Mouse (Mus musculus) right cerebral cortex, postnatal 10 days (tissue): ENCODE data around the gene Chd6.

ENCODE experiments used
- DNase-seq, 2 experiments: peaks; one replicate each; pipeline ENCODE4 v3.0.0; 2021; ENCODE audit warnings: low spot score in 2 of 2

Gene Chd6

GRCm38 (mm10) chr2:161108933-161109371 lies at the start of gene Chd6:
Gene Chd6 (minus strand): TSS chr2:161109075.
- DNase-seq = peak; percentile 100

GRCm38 (mm10) chr2:161150004-161150842 lies 41.3 kb upstream of the Chd6 start:
- DNase-seq = no peak

GRCm38 (mm10) chr2:161148428-161149020 lies 39.6 kb upstream of the Chd6 start:
- DNase-seq = no peak

GRCm38 (mm10) chr2:161147656-161148427 lies 39.0 kb upstream of the Chd6 start:
- DNase-seq = peak; percentile 62 to 85

DNA sequence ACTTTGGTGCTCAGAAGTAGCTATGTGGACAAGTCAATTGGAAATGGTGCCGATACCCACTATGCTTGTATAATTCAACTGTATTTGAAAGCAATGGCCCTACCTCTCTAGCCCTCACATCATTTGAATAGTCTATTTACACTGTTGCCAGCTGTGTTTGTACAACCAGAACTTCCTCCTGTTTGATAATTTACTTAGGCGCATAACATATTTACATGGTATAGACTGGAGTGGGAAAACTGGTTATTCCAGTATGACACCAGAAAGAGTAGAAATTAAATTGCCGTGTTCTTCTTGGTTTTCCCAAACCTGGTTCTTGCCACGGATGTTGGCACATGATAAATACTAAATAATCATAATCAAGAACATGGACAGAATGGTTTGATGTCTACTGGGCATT lies 35.9 kb upstream of the Chd6 start:
- no peak for DNase-seq

DNA sequence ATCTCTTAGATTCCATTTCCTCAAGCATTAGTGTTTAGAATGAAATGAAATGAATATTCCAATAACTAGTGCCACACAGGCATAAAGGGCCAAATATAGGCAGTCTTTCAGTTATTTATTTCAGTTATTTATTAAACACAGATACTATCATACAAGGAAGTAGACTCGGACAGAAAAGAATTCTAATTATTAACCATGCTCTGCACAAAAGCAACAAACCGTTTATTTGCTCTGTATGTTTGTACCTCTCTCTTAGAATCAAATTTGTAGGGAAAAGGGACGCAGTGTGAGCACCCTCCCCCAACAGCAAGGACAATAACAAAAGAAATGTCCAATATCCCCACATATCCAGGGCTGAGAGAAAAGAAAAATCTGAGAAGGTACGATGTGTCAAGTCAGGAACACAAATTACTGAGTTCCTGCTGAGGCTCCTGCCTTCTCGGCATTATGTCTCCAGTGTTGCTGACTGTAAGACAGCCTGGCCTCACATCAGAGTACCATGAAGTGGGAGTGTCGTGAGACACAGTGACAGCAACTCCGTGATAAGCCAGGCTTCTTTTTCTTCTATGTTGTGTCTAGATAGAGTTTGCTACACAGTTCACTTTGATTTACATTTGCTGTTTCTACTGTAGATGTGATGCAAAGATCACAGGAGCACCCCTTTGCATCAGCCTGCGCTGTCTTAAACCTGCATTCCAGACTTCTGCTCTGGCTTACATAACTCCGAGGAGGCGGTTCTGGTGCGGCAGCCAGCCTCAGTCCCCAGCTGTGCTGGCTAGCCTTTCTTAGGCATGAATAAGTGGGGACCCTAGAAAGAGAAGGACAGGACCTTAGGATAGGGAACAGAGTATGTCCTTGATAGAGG lies 30.0 kb upstream of the Chd6 start:
- no peak for DNase-seq

DNA sequence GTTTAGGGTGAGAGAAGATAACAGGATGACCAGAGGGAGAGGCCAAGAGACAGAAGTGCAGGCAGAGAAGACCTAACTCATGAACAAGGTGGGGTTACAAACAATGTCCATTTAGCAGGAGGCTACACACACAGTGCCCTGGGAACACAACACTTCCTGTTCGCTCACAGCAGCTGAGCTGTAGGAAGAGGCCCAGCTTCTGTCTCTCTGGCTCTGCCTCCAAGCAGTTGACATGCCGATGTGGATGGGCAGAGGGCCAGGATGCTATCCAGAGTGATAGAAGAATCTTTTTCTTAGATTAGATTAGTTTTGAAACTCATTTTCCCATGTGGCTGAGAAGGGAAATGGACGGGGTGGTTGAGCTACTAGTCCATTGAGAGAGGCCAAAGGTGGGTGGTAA lies 28.1 kb upstream of the Chd6 start:
- DNase-seq = no peak

GRCm38 (mm10) chr2:161128367-161129111 lies 19.7 kb upstream of the Chd6 start:
- peak; percentile 75 to 82 for DNase-seq

GRCm38 (mm10) chr2:161112011-161112410 lies 3.1 kb upstream of the Chd6 start:
- DNase-seq = no peak

GRCm38 (mm10) chr2:161109398-161109821 lies 535 bp upstream of the Chd6 start:
- no peak for DNase-seq

GRCm38 (mm10) chr2:161108085-161108927 lies 569 bp downstream of the Chd6 start:
- DNase-seq = peak; percentile 52 to 67

DNA sequence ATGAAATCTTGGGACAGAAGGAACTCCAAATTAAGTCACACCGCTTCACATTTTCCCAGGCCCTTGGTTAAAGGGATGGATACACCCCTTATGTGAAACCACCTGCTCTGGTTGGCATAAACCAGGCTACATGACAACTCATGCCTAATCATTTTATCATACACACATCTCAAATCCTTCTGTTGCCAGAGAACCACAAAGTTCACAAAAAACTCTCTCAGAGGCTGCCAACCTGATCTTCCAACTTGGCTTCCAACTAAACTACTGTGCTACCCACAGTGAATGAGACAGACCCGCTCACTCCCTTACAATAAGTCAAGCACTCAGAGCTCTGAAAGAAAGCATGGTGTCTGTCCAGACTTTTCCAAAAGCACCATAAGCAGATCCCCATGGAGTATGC lies 1.6 kb downstream of the Chd6 start:
- DNase-seq = no peak

GRCm38 (mm10) chr2:161103769-161104168 lies 5.1 kb downstream of the Chd6 start:
- no peak for DNase-seq

DNA sequence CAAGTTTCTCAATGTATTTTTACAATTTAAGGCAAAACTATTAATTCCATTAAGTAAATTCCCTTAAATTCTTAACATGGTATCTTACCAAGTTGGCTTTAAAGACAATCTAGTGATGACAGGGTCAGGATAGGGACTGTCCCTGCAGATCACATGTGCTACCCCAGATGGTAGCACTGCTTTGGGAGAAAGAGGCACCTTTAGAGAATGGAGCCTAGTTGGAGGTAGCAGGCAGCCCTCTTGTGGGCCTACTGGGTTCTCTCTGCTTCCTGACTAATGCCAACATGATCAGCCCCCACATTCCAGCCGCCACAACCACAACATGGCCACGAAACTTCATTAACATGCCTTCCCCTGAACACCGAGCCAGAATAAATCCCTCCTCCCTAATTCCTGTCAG lies 6.8 kb downstream of the Chd6 start:
- no peak for DNase-seq

DNA sequence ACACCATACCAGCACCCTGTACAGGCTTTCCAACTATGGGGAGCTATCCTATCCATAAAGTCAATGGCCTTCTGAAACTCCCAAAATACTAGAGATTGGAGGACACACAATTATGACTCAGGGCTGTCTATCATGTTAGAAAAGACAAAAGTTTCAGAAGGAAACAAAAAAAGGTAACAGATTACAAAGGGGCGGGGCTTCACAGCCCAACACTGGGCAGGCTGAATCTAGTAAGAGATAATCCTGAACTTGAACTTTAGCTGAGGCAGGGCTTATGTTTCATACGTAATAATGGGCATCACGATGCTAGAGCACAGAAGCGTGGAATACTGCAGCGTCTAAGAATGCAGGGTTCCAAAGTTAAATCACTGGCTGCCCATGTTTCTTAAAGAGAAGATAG lies 11.1 kb downstream of the Chd6 start:
- no peak for DNase-seq

GRCm38 (mm10) chr2:161090746-161091405 lies 18.0 kb downstream of the Chd6 start:
- DNase-seq = no peak

- no peak for DNase-seq
Observed at GRCm38 (mm10) chr2:161090200-161090599, 18.7 kb downstream of the Chd6 start.

- no peak for DNase-seq
Observed at GRCm38 (mm10) chr2:161078590-161078989, 30.3 kb downstream of the Chd6 start.

- DNase-seq = no peak
Observed at GRCm38 (mm10) chr2:161076262-161076661, 32.6 kb downstream of the Chd6 start.
